Mouse (Mus musculus) embryonic fibroblast, embryonic 13.5 days (primary cell): Measurements from ENCODE around the gene AC124108.1.

Experiments used
- CTCF ChIP-seq: IDR thresholded peaks from 2 replicates; pipeline ENCODE4 v1.5.1; 2011; ENCODE audit warnings: mild to moderate bottlenecking, control low read depth, low read length, moderate library complexity, borderline replicate concordance; ENCODE audit not compliant: insufficient read depth
- POLR2A ChIP-seq: IDR thresholded peaks from 2 replicates; pipeline ENCODE4 v1.6.1; 2011; ENCODE audit warnings: low read depth, mild to moderate bottlenecking, control low read depth, low read length, moderate library complexity

GRCm38 (mm10) chr1:132191786-132192680, 776 bp downstream of the AC124108.1 start:
- no peak for TF ChIP-seq POLR2A
- TF ChIP-seq CTCF, result no peak
